Mouse (Mus musculus) embryonic facial prominence, embryonic 12.5 days (tissue): ENCODE data around the gene Gm10234. TPM values are rescaled to one million over a fixed set of nuclear protein-coding genes. Genes with fewer than 3 reads are reported as not detected.

Experiments
- ATAC-seq: fragments of 200-750 bp; cut with Nextera tagmentation; 2 replicates; pipeline ENCODE4 v1.8.0; 2017; ENCODE audit not compliant: insufficient number of reproducible peaks, insufficient read depth, low FRiP score, low TSS enrichment
- H3K27ac ChIP-seq: fragments of 300-500 bp; sonication (generic); 2 replicates; pipeline ENCODE4 v1.5.1; 2016; ENCODE audit warnings: mild to moderate bottlenecking
- H3K27me3 ChIP-seq: fragments of 300-500 bp; sonication (generic); 2 replicates; pipeline ENCODE4 v1.6.1; 2016; ENCODE audit warnings: mild to moderate bottlenecking, moderate library complexity
- H3K36me3 ChIP-seq: fragments of 300-500 bp; sonication (generic); 2 replicates; pipeline ENCODE4 v1.6.1; 2016; ENCODE audit warnings: mild to moderate bottlenecking
- H3K4me1 ChIP-seq: fragments of 300-500 bp; sonication (generic); 2 replicates; pipeline ENCODE4 v1.6.1; 2016
- H3K4me2 ChIP-seq: fragments of 300-500 bp; sonication (generic); replicated peaks from 2 replicates; pipeline ENCODE4 v1.6.1; 2016; ENCODE audit warnings: mild to moderate bottlenecking, moderate library complexity
- H3K4me3 ChIP-seq: fragments of 300-500 bp; sonication (generic); 2 replicates; pipeline ENCODE4 v1.5.1; 2016; ENCODE audit warnings: mild to moderate bottlenecking
- H3K9ac ChIP-seq: fragments of 300-500 bp; sonication (generic); 2 replicates; pipeline ENCODE4 v1.6.1; 2016; ENCODE audit warnings: mild to moderate bottlenecking, moderate library complexity
- H3K9me3 ChIP-seq: fragments of 300-500 bp; sonication (generic); 2 replicates; pipeline ENCODE4 v1.6.1; 2016; ENCODE audit warnings: mild to moderate bottlenecking, moderate library complexity
- WGBS: fragments of 180-500 bp; shearing (Covaris S2); methylation state at CpG from one replicate; pipeline ENCODE4 v1.1.7; 2016; 5-methylcytosine and 5-hydroxymethylcytosine counted together
- polyA plus RNA-seq: library from polyadenylated mRNA; unstranded; fragments of >200 nt; fragmentation: Nextera tagmentation; extraction: Ambion mirVana; gene quantifications from 2 replicates; pipeline ENCODE4 v1.2.1, GENCODE M21; 2016

Gm10234 gene
- polyA plus RNA-seq, result not detected in 2 replicates

- Histone ChIP-seq H3K9ac (no peak within 1 kb of the TSS), H3K27me3 (no peaks in the 10 kb centered on the region), H3K9me3 (no peaks in the 10 kb centered on the region), H3K4me3 (no peak within 1 kb of the TSS), H3K36me3 (no peaks in the 10 kb centered on the region), H3K27ac (no peak within 1 kb of the TSS), H3K4me2 (no peak within 1 kb of the TSS), H3K4me1 (no peaks in the 10 kb centered on the region)
- ATAC-seq, result no peak
These were observed at the start of gene Gm10234 for GRCm38 (mm10) chr6:95321812-95322211. TSS of gene Gm10234 (plus strand) at chr6:95322112.

GRCm38 (mm10) chr6:95277633-95278032, 44.3 kb upstream of the Gm10234 start:
- H3K9ac ChIP-seq, result no peak overlapping the region
- no peak overlapping the region for H3K27ac ChIP-seq
- H3K9me3 ChIP-seq, result no peaks in the 10 kb centered on the region
- H3K4me1 ChIP-seq, result no peaks in the 10 kb centered on the region
- WGBS, result 80% methylated on average over 1 of the region's 1 CpGs
- no peaks in the 10 kb centered on the region for H3K36me3 ChIP-seq
- H3K27me3 ChIP-seq, result no peaks in the 10 kb centered on the region
- no peak for ATAC-seq
- H3K4me2 ChIP-seq, result no peak overlapping the region
- no peak overlapping the region for H3K4me3 ChIP-seq

GRCm38 (mm10) chr6:95296025-95296424, 25.9 kb upstream of the Gm10234 start:
- Histone ChIP-seq H3K4me2 (no peak overlapping the region), H3K27ac (no peak overlapping the region), H3K9ac (no peak overlapping the region), H3K9me3 (no peaks in the 10 kb centered on the region), H3K4me1 (no peaks in the 10 kb centered on the region), H3K36me3 (no peaks in the 10 kb centered on the region), H3K27me3 (no peaks in the 10 kb centered on the region), H3K4me3 (no peak overlapping the region)
- ATAC-seq, result no peak
- WGBS, result 77% methylated on average over 4 of the region's 4 CpGs

GRCm38 (mm10) chr6:95298387-95298786, 23.5 kb upstream of the Gm10234 start:
- Histone ChIP-seq H3K9ac (no peak overlapping the region), H3K4me2 (no peak overlapping the region), H3K27ac (no peak overlapping the region), H3K4me3 (no peak overlapping the region), H3K27me3 (no peaks in the 10 kb centered on the region), H3K9me3 (no peaks in the 10 kb centered on the region), H3K36me3 (no peaks in the 10 kb centered on the region), H3K4me1 (no peaks in the 10 kb centered on the region)
- 64% methylated on average over 3 of the region's 3 CpGs for WGBS
- no peak for ATAC-seq

DNA sequence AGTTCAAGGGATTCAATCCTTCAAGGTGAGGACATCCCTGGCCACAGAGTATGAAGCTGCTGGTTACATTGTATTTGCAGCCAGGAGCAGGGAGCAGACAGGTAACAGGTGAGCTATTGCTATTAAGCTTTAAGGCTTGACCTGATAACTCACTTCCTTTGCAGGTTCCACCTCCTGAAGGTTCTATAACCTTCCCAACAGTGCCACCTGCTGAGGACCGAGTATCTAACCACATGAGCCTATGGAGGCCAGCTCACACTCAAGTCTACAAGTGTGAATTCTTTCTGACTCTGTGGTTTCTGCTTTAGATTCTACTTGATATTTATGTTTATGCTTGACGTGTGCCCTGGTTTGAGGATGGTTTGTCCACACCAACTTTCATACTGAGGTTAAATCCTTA, 21.3 kb upstream of the Gm10234 start:
- no peaks in the 10 kb centered on the region for H3K9me3 ChIP-seq
- no peak overlapping the region for H3K4me3 ChIP-seq
- H3K36me3 ChIP-seq, result no peaks in the 10 kb centered on the region
- H3K4me2 ChIP-seq, result no peak overlapping the region
- H3K9ac ChIP-seq, result no peak overlapping the region
- no peaks in the 10 kb centered on the region for H3K4me1 ChIP-seq
- ATAC-seq, result no peak
- WGBS, result 78% methylated on average over 2 of the region's 2 CpGs
- no peak overlapping the region for H3K27ac ChIP-seq
- H3K27me3 ChIP-seq, result no peaks in the 10 kb centered on the region

DNA sequence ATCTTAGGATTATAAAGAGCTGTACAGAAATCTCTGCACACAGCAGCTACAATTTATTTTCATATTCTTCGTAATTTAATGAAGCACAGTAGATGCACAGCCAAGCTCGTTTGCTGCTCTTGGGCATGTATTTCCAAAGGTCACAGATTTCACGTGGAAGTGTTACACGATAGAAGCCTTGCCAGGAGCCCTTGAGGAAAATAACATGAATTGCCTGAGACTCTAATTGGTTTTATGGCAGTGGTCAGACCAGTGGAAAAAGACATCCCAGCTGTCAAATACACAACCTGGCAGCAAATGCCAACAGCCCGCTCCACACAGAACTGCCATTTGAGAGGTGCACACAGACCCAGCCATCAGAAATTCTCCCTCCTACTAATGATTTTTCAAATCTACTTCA, 9.3 kb downstream of the Gm10234 start:
- H3K4me3 ChIP-seq, result no peak overlapping the region
- no peak overlapping the region for H3K4me2 ChIP-seq
- H3K36me3 ChIP-seq, result no peaks in the 10 kb centered on the region
- WGBS, result 83% methylated on average over 5 of the region's 5 CpGs
- no peak for ATAC-seq
- no peaks in the 10 kb centered on the region for H3K27me3 ChIP-seq
- H3K4me1 ChIP-seq, result no peaks in the 10 kb centered on the region
- H3K9ac ChIP-seq, result no peak overlapping the region
- H3K27ac ChIP-seq, result no peak overlapping the region
- H3K9me3 ChIP-seq, result no peaks in the 10 kb centered on the region

DNA sequence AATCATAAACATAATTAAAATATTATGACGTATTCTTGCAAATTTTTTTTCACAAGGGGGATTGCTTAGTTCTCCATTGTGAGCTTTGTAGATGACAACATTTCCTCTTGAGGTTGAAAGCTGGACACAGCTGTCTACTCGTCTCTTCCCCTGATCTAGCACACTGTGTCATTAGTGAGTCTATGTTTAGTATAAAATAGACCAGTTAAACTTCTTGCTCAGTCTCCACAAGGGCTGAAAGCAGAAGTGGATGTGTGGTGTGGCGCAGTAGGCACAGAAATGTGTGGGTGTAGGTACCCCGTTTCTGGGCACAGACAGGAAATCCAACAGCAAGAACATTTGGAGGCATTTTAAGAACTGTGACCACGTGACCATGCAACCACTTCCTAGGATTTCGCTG, 12.9 kb downstream of the Gm10234 start:
- ATAC-seq, result no peak
- Histone ChIP-seq H3K27me3 (no peaks in the 10 kb centered on the region), H3K4me1 (no peaks in the 10 kb centered on the region), H3K4me2 (no peak overlapping the region), H3K4me3 (no peak overlapping the region), H3K27ac (no peak overlapping the region), H3K9me3 (no peaks in the 10 kb centered on the region), H3K36me3 (no peaks in the 10 kb centered on the region), H3K9ac (no peak overlapping the region)
- 85% methylated on average over 6 of the region's 6 CpGs for WGBS

GRCm38 (mm10) chr6:95349378-95349777, 27.5 kb downstream of the Gm10234 start:
- Histone ChIP-seq H3K27me3 (no peaks in the 10 kb centered on the region), H3K4me2 (no peak overlapping the region), H3K9me3 (no peaks in the 10 kb centered on the region), H3K4me3 (no peak overlapping the region), H3K27ac (no peak overlapping the region), H3K4me1 (no peaks in the 10 kb centered on the region), H3K36me3 (no peaks in the 10 kb centered on the region), H3K9ac (no peak overlapping the region)
- ATAC-seq, result no peak

- Histone ChIP-seq H3K27me3 (no peaks in the 10 kb centered on the region), H3K4me3 (no peak overlapping the region), H3K4me2 (no peak overlapping the region), H3K9ac (no peak overlapping the region), H3K4me1 (no peaks in the 10 kb centered on the region), H3K36me3 (no peaks in the 10 kb centered on the region), H3K27ac (no peak overlapping the region), H3K9me3 (no peaks in the 10 kb centered on the region)
- WGBS, result 84% methylated on average over 7 of the region's 7 CpGs
- no peak for ATAC-seq
These were observed 31.1 kb downstream of the Gm10234 start for GRCm38 (mm10) chr6:95353043-95353442.

GRCm38 (mm10) chr6:95353886-95354285, 32.0 kb downstream of the Gm10234 start:
- 83% methylated on average over 1 of the region's 1 CpGs for WGBS
- no peak for ATAC-seq
- H3K4me1 ChIP-seq, result no peaks in the 10 kb centered on the region
- H3K4me3 ChIP-seq, result no peak overlapping the region
- no peaks in the 10 kb centered on the region for H3K36me3 ChIP-seq
- no peaks in the 10 kb centered on the region for H3K9me3 ChIP-seq
- H3K4me2 ChIP-seq, result no peak overlapping the region
- no peaks in the 10 kb centered on the region for H3K27me3 ChIP-seq
- no peak overlapping the region for H3K9ac ChIP-seq
- no peak overlapping the region for H3K27ac ChIP-seq

DNA sequence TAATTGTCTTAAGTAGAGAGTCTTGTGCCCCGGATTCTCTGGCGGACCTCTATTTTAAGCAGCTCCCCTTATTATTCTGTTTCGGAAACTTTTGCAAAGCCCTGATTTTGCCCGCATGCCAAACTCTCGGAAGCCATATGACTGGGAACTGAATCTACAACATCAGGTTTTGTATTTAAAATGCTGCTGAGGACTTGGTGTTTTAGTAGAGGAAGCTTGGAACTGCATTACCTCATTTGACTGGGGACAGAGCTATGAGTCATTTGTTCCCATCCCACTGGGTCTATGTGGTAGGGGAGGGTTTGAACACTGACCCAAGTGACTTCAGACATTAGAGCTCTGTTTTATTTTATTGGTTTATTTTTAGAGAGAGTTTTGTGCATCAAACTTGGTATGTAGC, 38.2 kb downstream of the Gm10234 start:
- ATAC-seq, result no peak
- no peaks in the 10 kb centered on the region for H3K36me3 ChIP-seq
- H3K9me3 ChIP-seq, result no peaks in the 10 kb centered on the region
- no peaks in the 10 kb centered on the region for H3K27me3 ChIP-seq
- no peak overlapping the region for H3K9ac ChIP-seq
- 89% methylated on average over 5 of the region's 5 CpGs for WGBS
- H3K27ac ChIP-seq, result no peak overlapping the region
- no peaks in the 10 kb centered on the region for H3K4me1 ChIP-seq
- H3K4me3 ChIP-seq, result no peak overlapping the region
- H3K4me2 ChIP-seq, result no peak overlapping the region

DNA sequence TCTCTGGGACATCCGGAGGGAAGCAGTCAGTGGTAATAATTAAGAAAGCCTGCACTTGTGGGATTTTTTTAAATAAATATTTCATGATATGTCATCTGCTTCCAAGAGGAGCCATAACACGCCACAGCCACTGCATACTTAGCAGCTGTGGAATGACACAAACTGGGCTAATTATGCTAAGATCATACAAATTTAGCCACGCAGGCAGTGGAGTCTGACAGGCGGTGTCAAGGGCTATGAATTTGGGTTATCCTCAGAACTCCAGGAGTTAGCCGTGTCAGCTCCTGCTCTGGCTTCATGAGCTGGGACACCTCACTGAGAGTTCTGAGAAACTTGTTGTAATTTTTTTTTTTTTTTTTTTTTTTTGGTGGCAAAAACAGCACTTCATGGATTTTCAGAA, 40.8 kb downstream of the Gm10234 start:
- H3K4me2 ChIP-seq, result no peak overlapping the region
- no peak overlapping the region for H3K9ac ChIP-seq
- H3K4me3 ChIP-seq, result no peak overlapping the region
- ATAC-seq, result no peak
- H3K9me3 ChIP-seq, result no peaks in the 10 kb centered on the region
- no peaks in the 10 kb centered on the region for H3K27me3 ChIP-seq
- H3K36me3 ChIP-seq, result no peaks in the 10 kb centered on the region
- H3K27ac ChIP-seq, result no peak overlapping the region
- no peaks in the 10 kb centered on the region for H3K4me1 ChIP-seq
- WGBS, result 82% methylated on average over 5 of the region's 5 CpGs

GRCm38 (mm10) chr6:95371811-95372210, 49.9 kb downstream of the Gm10234 start:
- Histone ChIP-seq H3K4me2 (no peak overlapping the region), H3K4me3 (no peak overlapping the region), H3K27me3 (no peaks in the 10 kb centered on the region), H3K4me1 (no peaks in the 10 kb centered on the region), H3K9ac (no peak overlapping the region), H3K27ac (no peak overlapping the region), H3K9me3 (no peaks in the 10 kb centered on the region), H3K36me3 (no peaks in the 10 kb centered on the region)
- ATAC-seq, result no peak
- 85% methylated on average over 4 of the region's 4 CpGs for WGBS
